Mouse (Mus musculus): ENCODE data around the gene Knop1.

Gene Knop1

DNA sequence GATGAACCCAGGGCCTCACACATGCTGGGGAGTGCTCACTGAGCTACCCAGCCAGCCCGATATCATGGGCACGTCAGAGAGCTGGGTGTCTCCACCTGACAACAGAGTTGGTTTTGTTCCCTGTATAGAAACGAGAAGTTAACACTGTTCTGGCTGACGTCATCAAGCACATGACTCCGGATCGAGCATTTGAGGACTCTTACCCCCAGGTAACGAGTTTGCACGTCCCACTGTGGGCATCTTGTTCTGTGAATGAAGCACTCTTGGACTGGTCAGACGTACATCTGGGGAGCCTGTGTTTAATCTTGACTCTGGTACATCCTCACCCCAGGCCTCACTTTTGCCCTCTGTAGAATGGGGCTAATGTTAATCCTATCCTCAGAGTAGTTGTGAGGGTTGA, 59.2 kb downstream of the Knop1 start:
- DNase-seq = no peak

DNA sequence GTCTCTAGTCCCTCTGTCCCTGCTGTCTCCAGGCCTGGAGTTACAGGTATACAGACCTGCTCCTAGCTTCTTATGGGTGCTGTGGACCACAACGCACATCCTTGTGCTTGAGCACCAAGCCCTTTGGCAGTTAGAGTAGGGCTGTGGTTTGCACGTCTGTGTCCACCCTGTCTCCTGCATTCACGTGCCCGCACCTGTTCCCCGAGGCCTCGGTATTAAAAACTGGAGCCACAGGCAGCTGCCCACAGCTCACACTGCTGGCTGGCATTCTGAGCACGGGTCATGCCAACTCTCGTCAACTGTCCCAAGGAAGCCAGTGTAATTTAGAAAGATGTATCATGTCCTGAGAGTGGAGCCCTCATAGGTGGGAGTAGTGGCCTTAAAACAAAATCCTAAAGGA, 60.3 kb downstream of the Knop1 start:
- no peak for DNase-seq

DNA sequence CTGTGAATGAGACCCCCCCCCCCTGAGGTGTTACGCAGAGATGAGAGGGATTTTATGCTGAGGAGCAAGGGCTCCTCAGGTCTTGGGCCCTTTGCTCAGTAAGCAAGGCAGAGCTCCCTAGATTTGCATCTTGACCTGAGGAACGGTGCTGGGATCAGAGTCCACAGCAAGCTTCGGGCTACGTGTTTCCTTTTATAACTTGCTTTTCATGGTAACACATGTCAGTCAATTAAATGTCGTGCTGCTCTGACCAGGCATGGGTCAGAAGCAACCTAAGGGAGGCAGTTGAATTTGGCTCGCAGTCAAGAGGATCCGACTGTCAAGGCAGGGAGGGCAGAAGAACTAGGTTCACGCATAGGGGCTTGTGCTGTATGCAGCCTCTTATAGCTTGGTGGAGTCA, 62.2 kb downstream of the Knop1 start:
- DNase-seq = no peak

Data from thymus, postnatal 4 days (tissue).